Mouse (Mus musculus) spleen, adult 18-20 months (tissue): ENCODE measurements around the gene Thada.
"Not testable (repeated sequence)": the region's sequence is repeated elsewhere in the genome, so short reads cannot be mapped to it uniquely, and the experiment has no call there.

ENCODE experiments used
- DNase-seq, 2 experiments: peaks; one replicate each; pipeline ENCODE4 v3.0.0; 2022; ENCODE audit warnings: mixed read lengths in 2 of 2

The Thada gene

DNA sequence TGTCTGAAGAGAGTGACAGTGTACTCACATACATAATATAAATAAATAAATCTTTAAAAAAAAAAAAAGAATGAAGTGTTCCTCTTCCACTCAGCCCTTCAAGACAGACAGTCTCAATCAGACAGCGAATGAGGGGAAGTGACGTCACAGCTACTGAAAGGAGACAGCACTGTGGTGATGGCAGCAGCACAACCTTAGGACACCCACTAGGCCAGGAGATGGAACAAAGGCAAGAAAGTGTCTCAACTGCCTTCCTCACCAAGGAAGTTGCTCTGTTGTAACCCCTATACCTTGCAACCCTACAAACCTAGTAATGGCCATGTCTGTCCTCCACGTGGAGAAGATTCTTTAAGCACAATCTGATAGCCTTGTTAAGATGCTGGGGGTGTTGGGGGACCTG lies 125.4 kb downstream of the Thada start:
- DNase-seq = no peak

DNA sequence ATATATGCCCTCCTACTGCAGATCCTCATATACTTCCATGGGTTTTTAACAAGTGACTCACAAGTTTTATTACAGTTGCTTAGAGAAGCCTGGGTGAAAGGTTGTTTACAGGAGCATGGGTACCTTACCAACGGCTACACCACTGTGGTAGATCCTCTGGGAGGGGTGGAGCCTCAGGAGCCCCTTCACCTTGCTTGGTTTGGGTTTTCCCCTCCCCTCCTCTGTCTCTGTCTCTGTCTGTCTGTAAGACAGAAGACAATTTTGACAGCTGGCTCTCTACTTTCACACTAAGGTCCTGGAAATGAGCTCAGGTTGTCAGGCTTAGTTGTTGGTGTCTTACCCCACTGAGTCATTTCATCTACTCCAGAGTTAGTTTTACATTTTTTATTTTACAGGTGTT lies 130.0 kb downstream of the Thada start:
- DNase-seq = no peak

DNA sequence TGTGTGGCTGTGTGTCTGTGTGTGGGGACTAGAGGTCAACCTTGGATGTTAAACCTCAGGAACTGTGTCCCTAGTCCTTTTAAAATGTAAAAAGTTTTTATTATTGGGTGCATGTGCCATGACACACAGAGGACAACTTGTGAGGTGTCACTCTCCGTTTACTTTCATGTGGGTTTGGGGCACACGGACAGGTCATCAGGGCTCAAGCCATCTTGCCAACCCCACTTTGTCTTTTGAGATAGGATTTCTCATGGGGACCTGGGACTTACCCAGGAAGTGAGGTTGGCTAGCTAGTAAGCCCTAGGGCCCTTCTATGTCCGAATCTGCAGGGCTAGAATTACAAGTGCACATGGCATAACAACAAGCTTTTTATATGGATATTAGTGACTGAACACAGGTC lies 130.9 kb downstream of the Thada start:
- DNase-seq = no peak

DNA sequence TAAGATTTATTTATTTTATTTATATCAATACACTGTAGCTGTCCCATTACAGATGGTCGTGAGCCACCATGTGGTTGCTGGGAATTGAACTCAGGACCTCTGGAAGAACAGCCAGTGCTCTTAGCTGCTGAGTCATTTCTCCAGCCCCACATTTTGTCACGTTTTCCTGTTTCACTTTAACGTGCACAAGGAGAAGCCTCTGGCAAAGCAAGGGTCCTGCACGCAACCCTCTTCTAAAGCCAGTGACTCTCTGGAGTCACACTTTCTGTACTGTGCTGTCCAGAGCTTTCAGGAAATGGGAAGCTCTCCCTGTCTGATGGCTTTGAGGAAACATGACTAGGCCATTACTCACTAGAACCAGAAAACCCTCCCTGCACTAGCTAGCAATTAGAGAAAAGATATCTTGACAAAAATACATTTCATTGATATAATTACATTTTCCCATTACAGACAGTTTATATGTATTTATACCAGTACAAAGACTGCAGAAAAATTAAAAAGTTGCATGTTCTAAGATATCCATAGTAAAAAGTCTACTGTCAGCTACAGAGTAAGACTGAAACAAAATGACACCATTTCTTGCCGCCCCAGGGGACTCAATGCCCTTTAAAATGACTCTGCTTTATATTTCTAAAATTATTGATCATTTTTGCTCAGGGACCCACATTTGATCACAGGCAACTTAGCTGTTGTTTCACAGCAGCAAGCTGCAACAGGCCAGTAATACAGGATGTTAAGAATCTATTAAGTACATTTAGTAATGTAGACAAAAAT lies 131.6 kb downstream of the Thada start:
- DNase-seq = no peak

DNA sequence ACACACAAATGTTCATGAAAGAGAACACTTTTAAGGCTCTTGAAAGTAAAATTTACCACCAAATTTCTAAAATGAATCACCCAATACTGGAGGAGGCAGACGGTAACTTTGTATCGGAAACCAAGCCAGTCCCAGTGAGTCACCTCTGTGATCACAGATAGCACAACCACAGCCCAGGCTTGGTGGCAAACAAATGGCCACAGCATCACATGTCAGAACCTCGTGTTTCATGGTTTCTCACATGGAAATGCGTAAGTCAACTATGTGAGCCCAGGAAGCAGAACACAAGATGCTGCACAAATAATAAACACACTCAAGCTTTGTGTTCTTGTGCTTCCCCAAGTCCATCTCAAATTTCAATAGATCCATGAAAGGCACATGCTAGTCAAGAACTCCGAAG lies 133.1 kb downstream of the Thada start:
- no peak for DNase-seq

DNA sequence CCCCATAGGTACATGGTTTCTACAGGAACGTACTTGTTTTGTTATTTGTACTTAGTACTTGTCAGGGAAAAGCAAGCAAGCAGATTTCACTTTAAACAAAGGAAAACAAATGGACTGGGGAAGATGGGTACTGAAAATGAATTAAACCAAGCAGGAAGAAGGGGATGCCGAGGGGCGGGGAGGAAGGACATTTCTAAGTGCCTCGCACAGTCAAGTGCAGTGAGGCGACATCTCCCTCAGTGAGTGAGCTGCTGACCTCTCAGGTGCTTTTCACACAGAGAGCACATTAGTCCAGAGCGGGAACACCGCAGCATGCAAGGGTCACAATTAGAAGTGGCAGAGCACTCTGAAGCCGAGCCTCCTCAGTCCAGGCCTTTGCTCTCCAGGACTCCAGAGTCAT lies 135.0 kb downstream of the Thada start:
- no peak for DNase-seq

DNA sequence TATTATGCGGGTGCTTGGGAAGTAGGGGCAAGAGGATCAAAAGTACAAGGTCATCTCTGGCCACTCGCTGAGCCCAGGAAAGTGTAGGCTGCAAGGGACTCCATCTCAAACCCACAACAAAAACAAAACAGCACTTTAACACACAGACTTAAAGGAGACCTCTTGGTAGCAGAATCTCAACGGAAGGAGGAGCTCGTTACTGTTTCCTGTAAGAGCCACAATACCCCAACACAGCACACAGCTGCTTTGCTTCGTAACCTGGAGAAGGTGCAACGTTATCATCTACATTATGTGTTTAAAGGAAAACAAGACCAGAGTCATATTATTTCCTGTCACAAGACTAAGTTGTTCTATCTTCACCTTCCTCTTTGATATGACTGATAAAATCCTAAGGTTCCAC lies 135.5 kb downstream of the Thada start:
- no peak for DNase-seq

DNA sequence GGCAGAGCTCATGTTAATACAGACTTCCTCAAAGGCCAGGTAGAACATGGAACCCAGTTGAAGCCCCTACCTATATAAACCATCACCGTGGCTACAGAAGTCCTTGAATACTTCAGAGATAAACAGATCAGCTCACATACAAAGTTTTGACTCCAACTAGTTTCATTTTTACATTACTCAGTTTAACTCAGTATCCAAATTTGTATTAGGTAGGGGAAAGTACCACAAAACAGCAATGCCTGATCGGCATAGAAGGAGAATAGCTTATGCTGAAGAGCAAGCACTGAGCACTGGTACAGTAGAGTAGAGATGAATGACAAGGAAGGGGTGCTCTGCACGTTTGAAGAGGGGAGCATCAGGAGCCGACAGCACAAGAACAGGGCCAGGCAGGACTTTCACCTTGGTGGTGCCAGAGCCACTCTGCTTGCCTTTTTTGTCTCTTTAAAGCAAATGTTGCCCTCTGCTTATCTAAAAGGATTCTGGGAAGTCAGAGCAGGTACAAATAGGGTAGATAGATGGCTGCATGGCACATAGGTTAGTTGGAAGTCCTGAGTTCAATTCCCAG lies 136.0 kb downstream of the Thada start:
- DNase-seq = no peak

DNA sequence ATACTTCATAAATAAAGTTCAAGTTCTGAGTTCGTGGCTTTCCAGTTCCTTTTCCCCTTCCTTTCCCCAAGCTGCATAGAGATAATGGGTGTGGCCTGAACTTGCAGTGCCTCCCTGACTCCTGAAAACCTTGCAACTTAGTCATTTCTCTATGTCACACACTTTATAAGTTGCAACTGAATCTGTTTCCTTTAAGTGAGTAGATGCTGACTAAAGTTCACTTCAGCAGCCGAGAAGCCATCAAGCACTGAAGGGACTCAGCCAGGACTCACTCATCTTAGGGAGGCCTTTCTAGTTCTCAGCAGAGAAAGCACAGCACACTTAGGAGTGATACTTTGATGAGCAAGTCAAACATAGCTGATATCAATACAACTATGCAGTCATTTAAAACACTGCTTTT lies 137.5 kb downstream of the Thada start:
- DNase-seq = no peak

DNA sequence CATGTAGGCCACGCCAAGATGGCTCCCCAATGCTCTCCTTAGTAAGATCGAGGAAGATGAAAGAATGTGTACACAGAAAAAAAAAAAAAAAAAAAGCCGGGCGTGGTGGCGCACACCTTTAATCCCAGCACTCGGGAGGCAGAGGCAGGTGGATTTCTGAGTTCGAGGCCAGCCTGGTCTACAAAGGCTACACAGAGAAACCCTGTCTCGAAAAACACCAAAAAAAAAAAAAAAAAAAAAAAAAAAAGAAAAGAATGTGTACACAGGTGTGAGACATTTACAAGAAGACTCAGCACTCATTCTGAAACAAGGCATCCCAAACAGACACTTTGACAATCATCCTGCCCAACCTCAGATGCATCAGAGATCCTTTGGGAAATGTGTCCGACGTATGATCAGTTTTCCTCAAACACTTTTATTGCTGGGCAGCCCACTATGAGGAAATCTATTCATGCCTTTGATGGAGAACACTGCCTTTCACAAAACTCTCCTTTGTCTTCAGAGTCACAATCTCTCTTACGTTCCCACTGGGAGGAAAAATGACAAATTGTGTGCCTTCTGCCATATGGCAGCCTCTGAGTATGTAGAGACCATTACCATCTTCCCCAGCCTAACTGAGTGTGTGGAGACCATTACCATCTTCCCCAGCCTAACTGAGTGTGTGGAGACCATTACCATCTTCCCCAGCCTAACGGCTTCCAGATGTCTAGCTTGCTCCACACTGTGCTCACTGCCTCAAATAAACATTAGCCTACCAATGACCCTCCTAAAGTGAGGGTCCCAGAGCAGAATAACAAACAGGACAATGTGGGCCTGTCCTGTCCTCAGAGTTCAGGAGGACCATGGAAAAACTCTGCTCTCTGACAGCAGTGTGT lies 138.7 kb downstream of the Thada start:
- DNase-seq = no peak

DNA sequence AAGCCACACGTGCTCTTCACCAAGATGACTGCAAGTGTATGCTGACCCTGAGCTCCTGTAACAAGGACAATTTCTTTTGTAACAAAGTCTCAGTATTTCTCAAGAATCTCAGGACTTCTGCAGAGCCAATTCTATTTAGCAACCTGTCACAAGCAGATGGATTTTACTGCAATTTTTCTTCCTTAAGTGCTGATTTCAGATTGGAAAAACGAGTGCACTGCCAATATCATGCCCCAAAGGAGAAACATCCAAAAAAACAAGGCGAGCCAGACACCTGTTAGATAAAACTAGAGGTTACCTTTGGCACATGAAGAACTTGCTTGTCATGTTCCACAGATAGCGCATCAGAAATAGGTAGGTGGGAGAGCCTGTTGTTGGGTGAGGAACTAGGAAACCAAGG lies 143.8 kb downstream of the Thada start:
- no peak for DNase-seq

DNA sequence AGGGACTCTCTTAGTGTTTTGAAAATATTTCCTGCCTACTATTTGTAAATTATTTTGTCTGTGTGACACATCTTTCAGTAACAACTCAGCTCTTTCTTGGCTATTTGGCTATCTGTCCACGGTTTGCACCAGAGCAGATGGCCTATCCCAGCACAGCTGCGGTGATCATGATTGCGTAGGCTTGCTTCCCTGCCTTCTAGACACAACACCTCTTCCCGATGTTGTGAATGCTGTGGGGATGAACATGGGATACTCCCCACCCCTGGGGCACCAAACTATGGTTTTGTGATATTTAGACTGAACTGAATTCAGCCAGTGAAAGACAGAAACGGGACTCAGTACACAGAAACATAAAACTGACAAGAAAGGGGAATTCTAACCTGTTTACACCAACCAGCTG lies 144.7 kb downstream of the Thada start:
- no peak for DNase-seq

DNA sequence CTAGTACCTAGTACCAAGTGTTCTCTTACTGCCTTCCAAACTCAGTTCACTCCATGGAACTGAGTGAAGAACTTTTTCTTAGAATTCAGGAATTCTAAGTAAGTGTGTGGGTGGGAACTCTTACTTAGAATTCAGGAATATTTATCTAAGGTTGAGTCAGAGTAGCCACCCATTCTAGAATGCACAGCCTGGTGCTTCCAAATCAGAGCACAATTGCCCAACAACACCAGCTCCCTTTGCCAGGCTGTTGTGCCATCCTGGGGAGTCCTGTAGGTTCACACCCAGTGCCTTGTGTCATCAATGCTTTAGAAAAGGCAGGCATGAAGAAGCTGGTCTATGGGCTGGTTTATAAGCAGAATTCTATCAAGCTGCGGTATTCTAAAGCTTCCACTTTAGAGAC lies 145.4 kb downstream of the Thada start:
- DNase-seq = no peak

DNA sequence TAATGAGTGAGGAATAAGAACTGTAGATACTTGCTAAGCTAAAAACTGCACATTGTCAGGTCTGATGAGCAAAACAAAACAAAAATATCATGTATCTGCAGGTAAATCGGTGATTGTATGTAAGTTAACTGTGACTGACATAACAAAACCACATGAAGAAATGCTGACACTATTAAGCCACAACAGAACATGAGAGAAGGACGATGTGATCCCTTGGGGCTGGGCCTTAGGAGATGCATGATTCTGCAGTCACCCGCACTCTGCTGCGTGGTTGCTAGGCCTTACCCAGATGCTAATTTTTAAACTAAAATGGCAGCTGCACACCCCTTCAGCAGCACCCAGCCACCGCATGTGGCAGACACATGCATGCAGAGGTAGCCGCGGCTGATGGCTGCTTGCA lies 151.7 kb downstream of the Thada start:
- DNase-seq = no peak

DNA sequence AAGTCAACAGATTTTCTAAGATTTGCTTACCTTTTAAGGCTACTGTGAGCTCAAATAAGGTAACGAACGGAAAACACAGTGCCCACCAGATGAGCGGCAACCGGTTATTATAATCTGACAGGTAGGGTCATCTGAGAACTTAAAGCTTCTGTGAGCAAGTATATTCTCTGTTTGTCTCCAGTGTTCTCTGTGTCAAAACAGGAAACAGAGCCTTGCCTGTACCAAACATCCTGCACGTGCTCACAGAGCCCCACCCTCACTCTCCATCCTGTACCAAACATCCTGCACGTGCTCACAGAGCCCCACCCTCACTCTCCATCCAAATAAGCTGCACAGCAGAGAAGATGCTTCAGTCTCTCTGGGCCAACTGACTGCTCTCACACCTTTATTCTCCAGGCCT lies 152.5 kb downstream of the Thada start:
- DNase-seq = peak in 1 of 2 experiments; percentile 38

DNA sequence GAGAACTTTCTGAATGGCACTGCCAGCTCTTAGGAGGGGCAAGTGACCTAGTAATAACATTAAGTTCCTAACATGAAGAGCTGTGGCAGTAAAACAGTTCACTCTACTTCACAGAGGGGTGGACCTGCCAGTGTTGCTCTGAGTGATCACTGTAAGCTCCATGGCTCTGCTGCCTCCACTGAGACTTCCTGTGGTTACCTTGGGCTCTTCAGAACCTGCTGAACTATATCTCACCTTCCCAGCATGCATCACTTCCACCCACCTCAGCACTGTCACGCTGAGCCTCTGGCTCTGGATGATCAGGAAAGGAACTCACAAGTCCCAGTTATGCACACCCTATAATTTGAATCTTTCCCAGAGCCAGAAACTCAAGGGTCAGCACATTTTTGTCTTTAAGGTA lies 159.9 kb downstream of the Thada start:
- peak; percentile 26 to 38 for DNase-seq

DNA sequence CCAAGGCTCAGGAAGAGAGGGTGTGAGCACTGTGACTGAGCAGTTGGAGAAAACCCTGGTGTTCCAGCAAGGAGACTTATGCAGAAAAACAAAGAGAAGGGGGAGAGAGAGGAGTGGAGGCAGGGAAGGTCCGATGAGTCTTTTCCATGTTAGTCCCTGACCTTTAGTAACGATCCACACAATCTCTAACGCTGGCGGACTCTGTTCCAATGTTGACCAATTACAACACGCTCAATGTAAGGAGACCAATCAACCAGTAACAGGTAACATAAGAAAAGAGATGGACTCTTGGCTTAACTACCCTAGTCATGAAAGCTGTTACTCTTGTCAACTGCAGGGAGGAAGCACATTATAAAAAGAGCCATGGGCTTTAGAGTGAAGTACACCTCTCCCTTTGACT lies 160.9 kb downstream of the Thada start:
- no peak for DNase-seq

DNA sequence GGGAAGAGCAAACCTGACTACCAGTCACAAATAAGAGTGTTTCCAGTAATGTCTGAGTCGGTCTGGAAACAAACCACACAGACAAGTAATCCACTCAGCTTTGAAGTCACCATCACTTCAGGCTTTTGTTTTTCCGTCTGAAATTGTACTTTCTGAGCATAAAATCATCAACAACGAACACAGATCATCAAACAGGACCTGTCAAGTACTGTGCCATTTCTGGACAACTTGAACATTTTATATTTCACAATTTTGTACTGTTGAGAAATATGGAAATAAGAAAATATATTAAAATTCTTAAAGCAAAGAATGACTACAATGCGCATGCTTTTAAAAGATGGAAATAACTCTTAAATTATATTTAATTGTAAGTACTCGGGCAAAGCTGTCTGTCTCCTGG lies 161.9 kb downstream of the Thada start:
- no peak for DNase-seq

DNA sequence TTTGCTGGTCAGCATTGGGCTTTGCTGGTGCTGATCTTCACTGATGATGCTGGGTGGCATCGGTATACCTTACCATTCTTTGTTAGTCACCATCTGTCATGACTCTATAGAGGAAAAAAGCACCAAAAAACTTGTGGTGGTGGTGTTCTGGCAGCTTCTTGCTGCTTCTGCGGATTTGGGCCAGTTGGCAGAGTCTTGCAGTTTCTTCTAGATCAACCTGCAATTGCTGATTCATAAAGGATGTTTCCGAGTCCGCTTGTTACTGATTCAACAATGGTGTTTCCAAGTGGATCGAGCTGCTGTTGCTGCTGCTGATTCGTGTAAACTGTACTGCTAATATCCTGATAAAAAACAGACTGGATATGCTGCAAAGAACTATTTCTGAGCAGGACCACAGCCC lies 168.0 kb downstream of the Thada start:
- DNase-seq = no peak

DNA sequence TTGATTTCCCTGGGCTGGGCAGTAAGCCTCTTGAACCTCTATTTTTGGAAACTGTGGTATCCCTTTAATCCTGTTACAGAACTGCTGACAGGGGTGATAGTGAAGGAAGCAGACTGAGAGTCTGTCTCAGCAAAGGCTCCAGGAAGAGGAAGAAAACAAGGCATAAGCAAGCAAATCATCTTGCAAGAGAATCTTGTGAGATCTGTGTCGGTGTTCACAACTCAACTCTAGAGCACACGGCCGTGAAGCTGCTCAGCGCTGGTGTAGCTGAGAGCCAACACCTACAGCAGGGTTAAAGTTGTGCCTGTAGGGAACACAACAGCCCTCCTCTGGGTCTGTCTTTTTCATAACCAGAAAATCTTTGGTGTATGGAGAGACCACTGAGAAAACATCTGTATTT lies 172.8 kb downstream of the Thada start:
- no peak for DNase-seq

DNA sequence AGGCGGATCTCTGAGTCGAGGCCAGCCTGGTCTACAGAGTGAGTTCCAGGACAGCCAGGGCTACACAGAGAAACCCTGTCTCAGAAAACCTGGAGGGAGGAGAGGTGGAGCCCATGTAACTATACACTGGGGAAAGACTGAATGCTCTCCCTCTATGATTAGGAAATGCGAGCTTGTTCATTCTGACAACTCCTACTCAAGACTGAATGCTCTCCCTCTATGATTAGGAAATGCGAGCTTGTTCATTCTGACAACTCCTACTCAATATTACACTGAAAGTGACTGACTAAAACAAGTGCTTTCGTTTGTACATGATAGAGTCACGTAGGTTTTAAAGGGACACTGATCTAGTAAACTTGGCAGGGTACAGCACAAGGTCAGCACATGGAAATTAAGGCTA lies 174.8 kb downstream of the Thada start:
- DNase-seq = not testable (repeated sequence)

DNA sequence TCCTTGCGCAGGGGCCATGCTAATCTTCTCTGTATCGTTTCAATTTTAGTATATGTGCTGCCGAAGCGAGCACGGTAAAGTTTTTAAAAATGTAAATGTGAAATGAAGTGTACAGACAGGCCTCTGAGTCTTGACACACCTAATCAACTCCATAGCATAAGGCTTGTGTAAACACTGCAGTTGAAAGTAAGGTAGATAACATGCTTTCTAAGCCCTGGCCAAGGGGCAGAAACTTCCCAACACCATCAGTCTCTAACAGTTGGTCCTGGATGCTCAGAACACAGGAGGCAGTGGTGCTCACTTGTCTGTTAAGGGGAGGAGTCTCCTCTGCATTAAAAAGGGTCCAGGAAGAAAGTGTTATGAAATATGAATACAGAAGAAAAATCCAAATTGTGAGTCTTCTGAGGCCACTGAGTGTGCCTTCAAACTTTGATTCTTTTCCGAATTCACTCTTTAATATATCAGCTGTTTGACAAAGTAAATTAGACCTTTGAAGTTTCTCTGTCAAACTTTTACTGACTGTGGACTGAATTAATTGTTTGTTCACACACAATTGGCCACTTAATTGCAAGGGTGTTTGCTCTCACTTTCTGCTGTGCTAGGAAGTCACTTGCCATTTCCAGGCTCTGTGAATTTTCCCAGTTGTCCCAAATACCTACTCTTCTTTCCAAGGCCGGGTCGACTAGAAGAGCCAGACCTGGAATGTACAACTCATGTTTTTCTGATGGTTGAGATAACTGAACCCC lies 178.2 kb downstream of the Thada start:
- DNase-seq = no peak

DNA sequence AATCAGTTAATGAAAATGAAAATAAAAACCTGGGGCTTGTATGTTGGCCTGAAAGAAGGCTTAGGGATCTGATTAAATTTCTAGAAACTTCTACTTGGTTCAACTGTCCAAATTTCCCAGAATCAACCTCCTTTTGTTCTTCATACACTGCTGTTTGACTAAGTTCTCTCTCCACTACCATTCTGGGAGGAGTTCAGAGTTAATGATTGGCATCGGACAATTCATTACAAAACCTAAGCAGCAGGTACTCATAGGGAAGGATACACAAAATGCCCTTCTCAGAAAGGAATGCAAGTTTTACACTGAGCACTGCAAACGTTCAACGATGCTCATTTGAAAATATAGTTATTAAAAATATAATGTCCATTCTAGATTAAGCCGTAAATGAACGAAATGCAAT lies 179.5 kb downstream of the Thada start:
- DNase-seq = no peak
